Mouse (Mus musculus) myocyte (in vitro differentiated cells): ENCODE measurements around the gene Dhrs13.
"Not testable (repeated sequence)": the region's sequence is repeated elsewhere in the genome, so short reads cannot be mapped to it uniquely, and the experiment has no call there.

Experiments
- CEBPB ChIP-seq: IDR thresholded peaks from 2 replicates; pipeline ENCODE4 v1.6.1; 2011; ENCODE audit warnings: mild to moderate bottlenecking, moderate library complexity; ENCODE audit not compliant: poor library complexity, insufficient read depth, severe bottlenecking
- E2F4 ChIP-seq: IDR thresholded peaks from one replicate; pipeline ENCODE4 v1.6.1; 2011; ENCODE audit warnings: mild to moderate bottlenecking, control low read depth, moderate library complexity; ENCODE audit not compliant: insufficient read depth
- MAX ChIP-seq: IDR thresholded peaks from one replicate; pipeline ENCODE4 v1.6.1; 2011; ENCODE audit warnings: low read depth, mild to moderate bottlenecking, control low read depth
- MYOG ChIP-seq, 3 experiments: IDR thresholded peaks; one replicate each; pipeline ENCODE4 v1.6.1; 2011; ENCODE audit warnings: control low read depth in 2 of 3, low read depth in 2 of 3, mild to moderate bottlenecking in 2 of 3; ENCODE audit not compliant: insufficient read length in 2 of 3, control insufficient read depth in 1 of 3, insufficient read depth in 1 of 3
- POLR2A ChIP-seq: IDR thresholded peaks from one replicate; pipeline ENCODE4 v1.6.1; 2011; ENCODE audit warnings: low read depth, mild to moderate bottlenecking, control low read depth, moderate library complexity; ENCODE audit not compliant: insufficient read length
- POLR2AphosphoS2 ChIP-seq: IDR thresholded peaks from one replicate; pipeline ENCODE4 v1.6.1; 2011; ENCODE audit warnings: low read depth, control low read depth; ENCODE audit not compliant: insufficient read length
- REST ChIP-seq: IDR thresholded peaks from one replicate; pipeline ENCODE4 v1.6.1; 2011; ENCODE audit warnings: mild to moderate bottlenecking, control low read depth, moderate library complexity; ENCODE audit not compliant: insufficient read depth, insufficient read length
- SRF ChIP-seq: IDR thresholded peaks from one replicate; pipeline ENCODE4 v1.6.1; 2011; ENCODE audit warnings: low read depth; ENCODE audit not compliant: control insufficient read depth, insufficient read length
- TCF12 ChIP-seq: IDR thresholded peaks from one replicate; pipeline ENCODE4 v1.6.1; 2011; ENCODE audit warnings: mild to moderate bottlenecking, control low read depth; ENCODE audit not compliant: poor library complexity, insufficient read depth, severe bottlenecking
- TCF3 ChIP-seq: IDR thresholded peaks from one replicate; pipeline ENCODE4 v1.6.1; 2011; ENCODE audit warnings: low read depth, control low read depth; ENCODE audit not compliant: insufficient read length
- USF1 ChIP-seq: IDR thresholded peaks from one replicate; pipeline ENCODE4 v1.6.1; 2011; ENCODE audit warnings: low read depth, mild to moderate bottlenecking, control low read depth, moderate library complexity

GRCm38 (mm10) chr11:78048637-78049036, 16.6 kb downstream of the Dhrs13 start:
- TF ChIP-seq POLR2AphosphoS2; MAX; POLR2A; USF1; MYOG (IDR thresholded peaks at IDR 0.05; ENCODE audit: control insufficient read depth in 1 of 3, insufficient read depth in 1 of 3, insufficient read length in 2 of 3, low read depth in 2 of 3); REST; E2F4; TCF12; SRF; TCF3; CEBPB: not testable (repeated sequence)
